Mouse (Mus musculus): Measurements from ENCODE around the gene Letmd1. TPM values are rescaled to one million over a fixed set of nuclear protein-coding genes. Genes with fewer than 3 reads are reported as not detected.
"Not testable (repeated sequence)": the region's sequence is repeated elsewhere in the genome, so short reads cannot be mapped to it uniquely, and the experiment has no call there.

Gene Letmd1
- polyA plus RNA-seq, 1 experiment from 2014 or later = 15.3 TPM

GRCm38 (mm10) chr15:100499506-100499905, 30.7 kb downstream of the Letmd1 start:
- not testable (repeated sequence) for H3K4me1 ChIP-seq (ENCODE audit: control insufficient read depth, low read depth, low read length); H3K4me2 ChIP-seq (ENCODE audit: low read depth, low read length); H3K4me3 ChIP-seq (ENCODE audit: low read depth, low read length); H3K36me3 ChIP-seq (ENCODE audit: control insufficient read depth, insufficient read depth); H3K27ac ChIP-seq (ENCODE audit: low read length); H3K9me3 ChIP-seq (replicated peaks; ENCODE audit: control insufficient read depth, low read length); H3K27me3 ChIP-seq (ENCODE audit: control insufficient read depth, insufficient read depth, low read depth, low read length); H3K9ac ChIP-seq (ENCODE audit: low read depth, low read length); ATAC-seq (ENCODE audit: low read depth)
- 73% methylated on average over 8 of the region's 8 CpGs for WGBS (ENCODE audit: insufficient replicate concordance)

DNA sequence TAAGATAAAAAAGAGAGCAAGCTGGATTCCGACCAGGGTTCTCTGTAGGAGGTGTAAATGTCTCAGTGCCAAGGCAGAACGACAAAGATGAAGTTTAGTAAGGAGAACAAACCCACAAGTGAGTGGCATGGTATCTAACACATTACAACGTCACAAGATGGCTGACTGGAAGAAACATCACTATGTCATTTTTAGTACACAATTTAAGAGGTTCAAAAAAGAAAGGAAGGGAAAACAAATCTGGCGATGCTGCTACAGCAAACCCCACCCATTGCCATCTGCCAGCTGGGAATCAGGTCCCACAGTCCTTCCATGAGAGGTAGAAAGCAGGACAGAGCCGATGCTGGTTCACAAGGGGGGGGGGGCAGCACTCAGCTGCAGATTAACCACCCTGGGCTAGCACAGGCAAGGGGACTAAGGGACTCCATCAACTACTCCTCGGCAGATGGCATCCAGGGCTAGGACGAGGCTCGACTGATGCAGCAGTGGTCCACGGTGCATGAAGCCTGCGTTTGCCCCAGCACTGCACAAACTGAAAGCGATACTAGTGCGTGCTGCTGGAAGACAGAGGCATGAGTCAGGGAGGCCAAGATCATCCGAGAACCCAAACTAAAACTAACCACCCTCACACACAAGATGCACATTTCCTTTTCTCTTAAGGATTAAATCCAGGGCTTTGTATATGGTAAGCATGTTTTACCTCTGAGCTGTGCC, 39.8 kb downstream of the Letmd1 start:
- Histone ChIP-seq H3K36me3 (ENCODE audit: control insufficient read depth, insufficient read depth) (no peaks in the 10 kb centered on the region), H3K27me3 (ENCODE audit: control insufficient read depth, insufficient read depth, low read depth, low read length) (no peaks in the 10 kb centered on the region), H3K27ac (ENCODE audit: low read length) (no peak overlapping the region), H3K9ac (ENCODE audit: low read depth, low read length) (no peak overlapping the region), H3K4me3 (ENCODE audit: low read depth, low read length) (no peak overlapping the region), H3K4me1 (ENCODE audit: control insufficient read depth, low read depth, low read length) (no peaks in the 10 kb centered on the region), H3K4me2 (ENCODE audit: low read depth, low read length) (no peak overlapping the region), H3K9me3 (replicated peaks; ENCODE audit: control insufficient read depth, low read length) (no peaks in the 10 kb centered on the region)
- no peak for ATAC-seq (ENCODE audit: low read depth)
- WGBS (ENCODE audit: insufficient replicate concordance) = 73% methylated on average over 13 of the region's 13 CpGs

- Histone ChIP-seq H3K27ac (ENCODE audit: low read length) (no peak overlapping the region), H3K4me2 (ENCODE audit: low read depth, low read length) (no peak overlapping the region), H3K27me3 (ENCODE audit: control insufficient read depth, insufficient read depth, low read depth, low read length) (no peaks in the 10 kb centered on the region), H3K4me1 (ENCODE audit: control insufficient read depth, low read depth, low read length) (no peaks in the 10 kb centered on the region), H3K9ac (ENCODE audit: low read depth, low read length) (no peak overlapping the region), H3K36me3 (ENCODE audit: control insufficient read depth, insufficient read depth) (no peaks in the 10 kb centered on the region), H3K9me3 (replicated peaks; ENCODE audit: control insufficient read depth, low read length) (no peaks in the 10 kb centered on the region), H3K4me3 (ENCODE audit: low read depth, low read length) (no peak overlapping the region)
- no peak for ATAC-seq (ENCODE audit: low read depth)
- WGBS (ENCODE audit: insufficient replicate concordance) = 83% methylated on average over 11 of the region's 11 CpGs
These were observed 41.2 kb downstream of the Letmd1 start for GRCm38 (mm10) chr15:100510072-100510471.

GRCm38 (mm10) chr15:100513387-100513786, 44.6 kb downstream of the Letmd1 start:
- no peak for ATAC-seq (ENCODE audit: low read depth)
- H3K9ac ChIP-seq (ENCODE audit: low read depth, low read length) = no peak overlapping the region
- no peaks in the 10 kb centered on the region for H3K4me1 ChIP-seq (ENCODE audit: control insufficient read depth, low read depth, low read length)
- H3K9me3 ChIP-seq (replicated peaks; ENCODE audit: control insufficient read depth, low read length) = no peaks in the 10 kb centered on the region
- no peaks in the 10 kb centered on the region for H3K27me3 ChIP-seq (ENCODE audit: control insufficient read depth, insufficient read depth, low read depth, low read length)
- no peaks in the 10 kb centered on the region for H3K36me3 ChIP-seq (ENCODE audit: control insufficient read depth, insufficient read depth)
- no peak overlapping the region for H3K27ac ChIP-seq (ENCODE audit: low read length)
- no peak overlapping the region for H3K4me3 ChIP-seq (ENCODE audit: low read depth, low read length)
- H3K4me2 ChIP-seq (ENCODE audit: low read depth, low read length) = no peak overlapping the region
- 49% methylated on average over 4 of the region's 4 CpGs for WGBS (ENCODE audit: insufficient replicate concordance)

- WGBS (ENCODE audit: insufficient replicate concordance) = 77% methylated on average over 2 of the region's 2 CpGs
- Histone ChIP-seq H3K9ac (ENCODE audit: low read depth, low read length) (no peak overlapping the region), H3K36me3 (ENCODE audit: control insufficient read depth, insufficient read depth) (no peaks in the 10 kb centered on the region), H3K27me3 (ENCODE audit: control insufficient read depth, insufficient read depth, low read depth, low read length) (no peaks in the 10 kb centered on the region), H3K4me3 (ENCODE audit: low read depth, low read length) (no peak overlapping the region), H3K4me2 (ENCODE audit: low read depth, low read length) (no peak overlapping the region), H3K4me1 (ENCODE audit: control insufficient read depth, low read depth, low read length) (no peaks in the 10 kb centered on the region), H3K27ac (ENCODE audit: low read length) (no peak overlapping the region), H3K9me3 (replicated peaks; ENCODE audit: control insufficient read depth, low read length) (no peaks in the 10 kb centered on the region)
- ATAC-seq (ENCODE audit: low read depth) = no peak
These were observed 46.3 kb downstream of the Letmd1 start for GRCm38 (mm10) chr15:100515121-100515520.

GRCm38 (mm10) chr15:100520306-100520705, 51.5 kb downstream of the Letmd1 start:
- H3K9ac ChIP-seq (ENCODE audit: low read depth, low read length) = no peak overlapping the region
- ATAC-seq (ENCODE audit: low read depth) = no peak
- no peaks in the 10 kb centered on the region for H3K27me3 ChIP-seq (ENCODE audit: control insufficient read depth, insufficient read depth, low read depth, low read length)
- 81% methylated on average over 14 of the region's 14 CpGs for WGBS (ENCODE audit: insufficient replicate concordance)
- no peaks in the 10 kb centered on the region for H3K36me3 ChIP-seq (ENCODE audit: control insufficient read depth, insufficient read depth)
- H3K4me3 ChIP-seq (ENCODE audit: low read depth, low read length) = no peak overlapping the region
- no peak overlapping the region for H3K4me2 ChIP-seq (ENCODE audit: low read depth, low read length)
- H3K4me1 ChIP-seq (ENCODE audit: control insufficient read depth, low read depth, low read length) = no peaks in the 10 kb centered on the region
- H3K27ac ChIP-seq (ENCODE audit: low read length) = no peak overlapping the region
- H3K9me3 ChIP-seq (replicated peaks; ENCODE audit: control insufficient read depth, low read length) = no peaks in the 10 kb centered on the region

- no peak overlapping the region for H3K4me3 ChIP-seq (ENCODE audit: low read depth, low read length)
- H3K9me3 ChIP-seq (replicated peaks; ENCODE audit: control insufficient read depth, low read length) = no peaks in the 10 kb centered on the region
- H3K4me1 ChIP-seq (ENCODE audit: control insufficient read depth, low read depth, low read length) = no peaks in the 10 kb centered on the region
- WGBS (ENCODE audit: insufficient replicate concordance) = 85% methylated on average over 14 of the region's 14 CpGs
- no peak overlapping the region for H3K4me2 ChIP-seq (ENCODE audit: low read depth, low read length)
- no peak for ATAC-seq (ENCODE audit: low read depth)
- no peak overlapping the region for H3K27ac ChIP-seq (ENCODE audit: low read length)
- H3K9ac ChIP-seq (ENCODE audit: low read depth, low read length) = no peak overlapping the region
- H3K36me3 ChIP-seq (ENCODE audit: control insufficient read depth, insufficient read depth) = no peaks in the 10 kb centered on the region
- no peaks in the 10 kb centered on the region for H3K27me3 ChIP-seq (ENCODE audit: control insufficient read depth, insufficient read depth, low read depth, low read length)
These were observed 56.6 kb downstream of the Letmd1 start for GRCm38 (mm10) chr15:100525405-100525804.

- H3K36me3 ChIP-seq (ENCODE audit: control insufficient read depth, insufficient read depth) = no peaks in the 10 kb centered on the region
- H3K27ac ChIP-seq (ENCODE audit: low read length) = no peak overlapping the region
- H3K4me3 ChIP-seq (ENCODE audit: low read depth, low read length) = no peak overlapping the region
- H3K4me1 ChIP-seq (ENCODE audit: control insufficient read depth, low read depth, low read length) = no peaks in the 10 kb centered on the region
- no peak for ATAC-seq (ENCODE audit: low read depth)
- H3K9me3 ChIP-seq (replicated peaks; ENCODE audit: control insufficient read depth, low read length) = no peaks in the 10 kb centered on the region
- H3K9ac ChIP-seq (ENCODE audit: low read depth, low read length) = no peak overlapping the region
- H3K27me3 ChIP-seq (ENCODE audit: control insufficient read depth, insufficient read depth, low read depth, low read length) = no peaks in the 10 kb centered on the region
- WGBS (ENCODE audit: insufficient replicate concordance) = 36% methylated on average over 5 of the region's 5 CpGs
- H3K4me2 ChIP-seq (ENCODE audit: low read depth, low read length) = no peak overlapping the region
These were observed 59.1 kb downstream of the Letmd1 start for GRCm38 (mm10) chr15:100527900-100528299.

Measured in liver, embryonic 16.5 days (tissue).